Mouse (Mus musculus) urinary bladder, adult 18-20 months (tissue): ENCODE data around the gene Camta1.
A peak's percentile ranks its signal among the peaks of the same experiment; 100 is the strongest.

Experiments used
- DNase-seq, 2 experiments: peaks; one replicate each; pipeline ENCODE4 v3.0.0; 2022; ENCODE audit warnings: low spot score in 2 of 2, mixed read lengths in 2 of 2

Camta1 gene

DNA sequence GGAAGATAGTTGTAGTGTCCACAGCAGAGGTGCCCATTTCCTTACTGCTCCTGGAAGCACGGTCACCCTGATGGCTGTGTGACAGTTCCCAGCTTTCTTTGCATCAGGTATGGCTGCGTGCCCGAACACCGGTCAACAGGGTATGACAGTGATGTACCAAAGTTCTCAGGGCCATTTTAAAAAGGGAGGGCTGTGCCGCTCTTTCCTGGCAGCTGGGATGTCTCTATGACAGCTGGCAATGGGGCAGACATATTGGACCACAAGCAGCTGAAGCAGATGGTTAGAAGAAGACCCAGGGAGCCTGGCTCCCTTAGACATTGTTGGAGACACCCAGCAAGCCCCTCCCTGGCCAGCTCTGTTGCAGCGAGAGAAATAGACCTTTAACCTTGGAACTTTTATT, 649.7 kb downstream of the Camta1 start:
- no peak for DNase-seq

GRCm38 (mm10) chr4:151207566-151207965, 654.1 kb downstream of the Camta1 start:
- no peak for DNase-seq

GRCm38 (mm10) chr4:151202891-151203290, 658.8 kb downstream of the Camta1 start:
- no peak for DNase-seq

DNA sequence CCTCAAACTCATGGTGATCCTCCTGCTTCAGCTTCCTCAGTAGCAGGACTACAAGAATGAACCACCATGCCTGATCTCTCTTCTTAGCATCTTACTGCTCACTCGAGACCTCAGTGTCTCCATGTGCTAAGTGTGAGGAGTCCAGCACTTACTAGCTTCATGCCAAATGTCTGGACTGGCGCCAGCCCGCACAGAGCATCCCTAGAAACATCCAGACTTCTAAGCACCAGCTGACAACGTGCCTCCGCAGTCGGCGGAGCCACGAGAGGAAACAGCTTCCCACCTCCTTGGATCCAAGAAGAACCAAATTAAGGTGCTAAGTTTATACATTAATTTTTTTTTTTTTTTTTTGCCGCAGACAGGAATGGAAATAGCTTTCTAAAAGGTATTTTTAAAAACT, 661.4 kb downstream of the Camta1 start:
- no peak for DNase-seq

GRCm38 (mm10) chr4:151195126-151195525, 666.5 kb downstream of the Camta1 start:
- no peak for DNase-seq

DNA sequence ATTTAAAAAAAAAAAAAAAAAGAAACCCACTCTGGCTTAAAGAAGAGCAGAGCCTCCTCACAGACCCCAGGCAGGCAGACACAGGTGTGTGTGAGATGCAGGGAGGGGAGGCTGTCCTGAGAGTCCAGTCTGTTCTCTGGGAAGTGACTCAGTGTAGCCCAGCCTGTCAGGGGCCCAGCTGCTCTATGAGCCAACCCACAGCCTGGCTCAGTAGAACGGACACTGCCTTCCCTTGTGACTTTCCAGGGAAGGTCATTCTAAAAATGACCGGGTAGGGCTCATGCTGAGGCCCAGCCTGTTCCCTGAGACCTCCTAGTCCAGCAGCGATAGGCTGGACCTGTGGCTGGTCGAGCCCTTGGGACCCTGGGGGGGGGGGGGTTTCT, 667.0 kb downstream of the Camta1 start:
- DNase-seq: no peak

GRCm38 (mm10) chr4:151194030-151194714, 667.5 kb downstream of the Camta1 start:
- DNase-seq: no peak

GRCm38 (mm10) chr4:151186447-151186846, 675.2 kb downstream of the Camta1 start:
- peak; percentile 11 to 52 for DNase-seq

- no peak for DNase-seq
Observed at GRCm38 (mm10) chr4:151185750-151186149, 675.9 kb downstream of the Camta1 start.

GRCm38 (mm10) chr4:151180394-151180902, 681.2 kb downstream of the Camta1 start:
- DNase-seq: no peak

DNA sequence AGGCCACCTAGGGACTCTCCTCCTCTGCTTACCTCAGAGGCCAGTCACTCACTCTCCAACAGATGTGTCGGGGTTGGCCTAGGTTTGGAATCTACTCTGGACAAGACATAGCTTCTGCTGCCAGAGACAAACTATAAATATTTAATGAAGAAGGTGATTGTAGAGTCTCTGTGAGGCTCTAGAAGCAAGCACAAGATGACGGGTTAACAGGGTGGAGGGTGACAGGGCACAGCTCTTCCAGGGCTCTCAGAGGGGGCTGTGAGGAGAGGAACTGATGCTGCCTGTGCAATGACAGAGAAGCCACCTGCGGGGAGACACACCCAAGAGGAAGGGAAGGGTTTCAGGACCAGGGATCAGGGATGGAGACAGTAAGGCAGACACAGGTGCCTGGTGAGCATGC, 682.0 kb downstream of the Camta1 start:
- no peak for DNase-seq

DNA sequence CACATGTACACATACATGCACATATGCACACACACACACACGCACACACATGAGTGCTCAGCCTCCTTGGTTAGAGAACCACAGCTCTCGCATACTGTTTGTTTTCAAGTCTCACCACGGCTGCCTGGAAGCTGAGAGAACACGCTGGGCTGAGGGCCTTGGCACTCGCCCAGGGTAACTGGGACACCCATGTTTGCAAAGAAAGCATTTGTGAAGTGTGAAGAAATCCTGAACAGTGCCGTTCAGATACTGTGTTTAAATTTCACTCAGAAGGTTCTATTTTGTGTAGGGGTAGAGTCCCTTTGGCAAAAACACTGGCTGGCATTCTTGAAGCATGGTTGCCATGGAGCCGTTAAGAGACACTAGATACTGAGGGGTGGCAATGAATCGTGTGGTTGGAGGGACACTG, 682.7 kb downstream of the Camta1 start:
- no peak for DNase-seq

GRCm38 (mm10) chr4:151172526-151172925, 689.1 kb downstream of the Camta1 start:
- DNase-seq: no peak

DNA sequence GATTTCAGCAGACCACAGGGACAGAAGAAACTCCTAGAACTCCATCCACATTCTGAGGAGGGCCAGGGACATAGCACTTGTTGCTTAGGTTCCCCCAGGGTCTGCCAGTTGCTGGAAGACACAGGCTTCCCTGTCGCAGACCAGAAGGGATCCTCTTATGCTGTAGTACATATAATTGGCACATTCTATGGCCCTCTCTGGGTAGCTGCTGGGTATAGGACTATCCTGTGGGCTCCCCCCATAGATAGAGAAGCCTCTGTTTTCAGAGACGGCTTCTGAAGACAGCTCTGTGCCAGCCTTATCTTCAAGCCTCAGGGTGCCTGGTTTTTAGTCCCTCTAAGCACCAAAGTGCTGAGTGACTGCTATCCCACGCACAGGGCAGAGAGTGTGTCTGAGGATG, 690.6 kb downstream of the Camta1 start:
- no peak for DNase-seq

- DNase-seq: no peak
Observed at GRCm38 (mm10) chr4:151170658-151171057, 691.0 kb downstream of the Camta1 start.

GRCm38 (mm10) chr4:151166969-151167368, 694.7 kb downstream of the Camta1 start:
- DNase-seq: no peak

- DNase-seq: peak; percentile 34 to 53
Observed at GRCm38 (mm10) chr4:151165539-151165938, 696.1 kb downstream of the Camta1 start.

DNA sequence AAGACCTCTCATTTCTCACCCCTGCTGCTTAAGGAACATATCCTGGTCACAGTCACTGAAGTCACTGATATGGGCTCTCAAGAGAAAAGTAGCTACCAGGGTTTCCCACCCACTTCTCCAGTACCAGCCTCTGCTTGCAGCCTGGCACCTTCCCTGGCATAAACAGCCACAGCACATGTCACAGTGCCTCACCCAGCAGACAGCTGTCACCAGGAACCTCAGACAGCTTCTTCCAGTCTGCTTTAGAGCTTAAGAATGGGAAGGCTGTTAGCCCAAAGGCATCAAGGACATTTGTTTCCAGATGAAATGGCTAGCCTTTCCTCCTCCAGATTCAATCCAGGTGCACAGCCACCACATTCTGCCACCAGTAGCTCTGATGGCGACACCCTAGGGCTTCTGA, 697.4 kb downstream of the Camta1 start:
- no peak for DNase-seq

DNA sequence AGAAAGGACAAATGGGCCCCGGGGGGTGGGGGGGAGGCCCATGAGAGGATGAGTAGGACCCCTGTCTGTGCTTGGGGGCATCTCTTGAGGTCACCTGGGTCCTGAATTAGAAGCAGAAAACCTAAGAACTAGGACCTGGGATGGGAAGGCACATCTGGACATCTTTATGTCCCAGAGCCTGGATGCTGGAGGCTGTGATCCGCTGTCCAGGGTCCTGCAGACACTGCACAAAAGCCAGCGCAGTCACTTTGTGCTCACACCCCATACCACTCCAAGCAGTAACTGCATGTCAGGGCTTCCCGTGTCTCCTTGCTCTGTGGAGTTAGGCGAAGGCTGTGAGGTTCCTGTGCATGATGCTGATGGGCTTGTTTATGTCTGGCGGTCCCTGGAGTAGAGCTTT, 699.8 kb downstream of the Camta1 start:
- DNase-seq: no peak

GRCm38 (mm10) chr4:151160932-151161331, 700.7 kb downstream of the Camta1 start:
- no peak for DNase-seq

DNA sequence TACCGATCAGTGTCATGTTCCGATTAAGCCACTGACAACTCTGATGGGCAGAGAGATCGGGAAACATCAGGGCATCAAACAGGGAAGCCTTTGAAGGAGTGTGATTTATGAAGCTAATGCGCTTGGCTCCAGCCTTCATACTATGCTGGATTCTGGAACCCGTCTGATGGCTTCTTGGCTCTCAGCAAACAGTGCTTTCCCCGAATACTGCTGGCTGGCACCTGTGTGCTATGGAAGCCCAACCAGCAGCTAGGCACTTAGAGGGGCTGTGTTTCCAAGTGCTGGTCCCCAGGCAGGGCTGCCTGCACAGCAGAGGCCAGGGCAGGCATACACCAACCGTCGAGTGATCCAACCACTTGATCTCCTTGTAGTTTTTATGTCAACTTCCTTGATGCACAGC, 701.2 kb downstream of the Camta1 start:
- DNase-seq: no peak

DNA sequence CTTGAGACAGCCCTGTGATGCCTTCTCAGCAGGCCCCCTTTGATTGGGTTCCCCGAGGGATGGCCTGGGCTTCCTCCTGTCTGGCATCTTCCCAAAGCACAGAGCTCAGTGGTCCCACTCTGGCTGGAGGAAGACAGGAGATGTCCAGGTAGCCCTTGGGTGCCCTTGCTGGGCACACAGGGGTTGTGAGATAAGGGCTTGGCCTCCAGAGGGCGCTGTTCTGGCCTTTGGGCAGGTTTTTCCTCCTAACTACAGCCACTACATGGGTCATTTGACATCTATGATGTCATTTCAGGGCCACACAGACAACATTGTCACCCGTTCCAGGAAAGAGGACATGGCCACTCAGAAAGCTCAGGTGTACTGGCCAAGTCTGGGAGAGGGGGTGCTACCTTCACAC, 703.4 kb downstream of the Camta1 start:
- DNase-seq: no peak

GRCm38 (mm10) chr4:151156904-151157303, 704.8 kb downstream of the Camta1 start:
- peak; percentile 66 to 80 for DNase-seq

GRCm38 (mm10) chr4:151155587-151155986, 706.1 kb downstream of the Camta1 start:
- DNase-seq: no peak
